Mouse (Mus musculus) MN1 (cell line): ENCODE data around the gene Rad9b.
A peak's percentile ranks its signal among the peaks of the same experiment; 100 is the strongest.
"Not testable (repeated sequence)": the region's sequence is repeated elsewhere in the genome, so short reads cannot be mapped to it uniquely, and the experiment has no call there.

Experiments
- DNase-seq: peaks from one replicate; pipeline ENCODE4 v3.0.0-alpha.2; 2016; ENCODE audit warnings: low spot score

The Rad9b gene

GRCm38 (mm10) chr5:122371591-122372191 is 17.7 kb upstream of the Rad9b start, which contains the start of gene Gpn3:
TSS of gene Gpn3 (plus strand) at chr5:122371876.
- DNase-seq, result peak; percentile 52

- no peak for DNase-seq
Observed at GRCm38 (mm10) chr5:122354492-122355067, 547 bp upstream of the Rad9b start.

GRCm38 (mm10) chr5:122345777-122346176 is 8.3 kb downstream of the Rad9b start:
- DNase-seq, result no peak

- DNase-seq, result peak; percentile 62
Observed at GRCm38 (mm10) chr5:122344260-122344659, 9.8 kb downstream of the Rad9b start.

GRCm38 (mm10) chr5:122343768-122344167 is 10.3 kb downstream of the Rad9b start:
- DNase-seq, result no peak

- DNase-seq, result no peak
Observed at GRCm38 (mm10) chr5:122342874-122343273, 11.2 kb downstream of the Rad9b start.

- DNase-seq, result no peak
Observed at GRCm38 (mm10) chr5:122336554-122337294, 17.3 kb downstream of the Rad9b start.

GRCm38 (mm10) chr5:122334682-122335081 is 19.4 kb downstream of the Rad9b start:
- no peak for DNase-seq

- DNase-seq, result no peak
Observed at GRCm38 (mm10) chr5:122330269-122330668, 23.8 kb downstream of the Rad9b start.

GRCm38 (mm10) chr5:122327283-122327682 is 26.8 kb downstream of the Rad9b start:
- DNase-seq, result no peak

- DNase-seq, result no peak
Observed at GRCm38 (mm10) chr5:122325477-122325876, 28.6 kb downstream of the Rad9b start.

GRCm38 (mm10) chr5:122324608-122325431 is 29.2 kb downstream of the Rad9b start:
- DNase-seq, result no peak

GRCm38 (mm10) chr5:122323523-122323922 is 30.5 kb downstream of the Rad9b start:
- no peak for DNase-seq

GRCm38 (mm10) chr5:122320205-122320781 is 33.7 kb downstream of the Rad9b start:
- DNase-seq, result no peak

GRCm38 (mm10) chr5:122319474-122320204 is 34.4 kb downstream of the Rad9b start:
- DNase-seq, result no peak

- DNase-seq, result not testable (repeated sequence)
Observed at GRCm38 (mm10) chr5:122318976-122319375, 35.1 kb downstream of the Rad9b start.

GRCm38 (mm10) chr5:122318100-122318499 is 35.9 kb downstream of the Rad9b start:
- no peak for DNase-seq

- DNase-seq, result no peak
Observed at GRCm38 (mm10) chr5:122317329-122318045, 36.5 kb downstream of the Rad9b start.

- peak; percentile 25 for DNase-seq
Observed at GRCm38 (mm10) chr5:122314966-122315667, 38.9 kb downstream of the Rad9b start.
